Mouse (Mus musculus) erythroblast, embryonic 14.5 days (primary cell): ENCODE data around the gene Nfib.

Experiments used
- GATA1 ChIP-seq: IDR thresholded peaks from 2 replicates; pipeline ENCODE4 v1.6.1; 2012; ENCODE audit warnings: low read length, inconsistent platforms, mixed read lengths
- TAL1 ChIP-seq: IDR thresholded peaks from 3 replicates; pipeline ENCODE4 v1.6.1; 2012; ENCODE audit warnings: low read length, inconsistent platforms, mixed read lengths

GRCm38 (mm10) chr4:82326140-82326529 is 379.4 kb downstream of the Nfib start:
- no peak for TF ChIP-seq GATA1
- TF ChIP-seq TAL1: no peak
